Mouse (Mus musculus) lung, adult 2 months (tissue): ENCODE results near the gene Gm4707.
"Not testable (repeated sequence)": the region's sequence is repeated elsewhere in the genome, so short reads cannot be mapped to it uniquely, and the experiment has no call there.

Source experiments
- CTCF ChIP-seq: fragments of 200-500 bp; IDR thresholded peaks from 2 replicates; pipeline ENCODE4 v1.5.1; 2011; ENCODE audit warnings: mild to moderate bottlenecking, low read length, control low read depth; ENCODE audit not compliant: insufficient read depth
- POLR2A ChIP-seq: fragments of 200-500 bp; IDR thresholded peaks from 2 replicates; pipeline ENCODE4 v1.6.1; 2011; ENCODE audit warnings: low read depth, mild to moderate bottlenecking, control low read depth, low read length, borderline replicate concordance; ENCODE audit errors: extremely low read depth

- TF ChIP-seq CTCF, POLR2A: not testable (repeated sequence)
Measured at GRCm38 (mm10) chr17:71419448-71419847, 40.3 kb downstream of the Gm4707 start.
